Mouse (Mus musculus): ENCODE measurements at regions not wholly inside any gene's neighbourhood (a gene's known extent, or its start where the extent isn't known, plus 50 kb on each side); places are given as distances from the start of the nearest gene placed in this dataset.

GRCm38 (mm10) chr7:59080109-59080508 lies 148.4 kb upstream of the Ube3a start:
- Histone ChIP-seq H3K4me3 (ENCODE audit: low read depth, low read length) (no peak overlapping the region), H3K4me2 (no peak overlapping the region), H3K9me3 (ENCODE audit: control insufficient read depth, low read length) (no peaks in the 10 kb centered on the region), H3K4me1 (ENCODE audit: control insufficient read depth, insufficient read depth, low read length) (no peaks in the 10 kb centered on the region), H3K36me3 (ENCODE audit: control insufficient read depth, insufficient read depth, low read length) (no peaks in the 10 kb centered on the region), H3K9ac (ENCODE audit: low read length) (no peak overlapping the region), H3K27ac (ENCODE audit: low read depth, low read length) (no peak overlapping the region), H3K27me3 (ENCODE audit: control insufficient read depth, insufficient read depth, low read length) (no peaks in the 10 kb centered on the region)
- 67% methylated on average over 7 of the region's 7 CpGs for WGBS
- no peak for ATAC-seq (ENCODE audit: low FRiP score)
- peak; percentile 78 for DNase-seq (ENCODE audit: low spot score, missing footprints)

Measured in midbrain, embryonic 11.5 days (tissue).